Mouse (Mus musculus) kidney, postnatal 36 days (tissue): ENCODE measurements around the gene Zic3.

Experiments used
- DNase-seq, 2 experiments: peaks; one replicate each; pipeline ENCODE4 v3.0.0; 2021 to 2022; ENCODE audit warnings: mixed read lengths in 2 of 2

The Zic3 gene

GRCm38 (mm10) chrX:58042512-58042911, 20.0 kb downstream of the Zic3 start:
- DNase-seq = no peak
